Mouse (Mus musculus): ENCODE measurements around the gene Dhx34.
A peak's percentile ranks its signal among the peaks of the same experiment; 100 is the strongest.
"Not testable (repeated sequence)": the region's sequence is repeated elsewhere in the genome, so short reads cannot be mapped to it uniquely, and the experiment has no call there.

The Dhx34 gene

DNA sequence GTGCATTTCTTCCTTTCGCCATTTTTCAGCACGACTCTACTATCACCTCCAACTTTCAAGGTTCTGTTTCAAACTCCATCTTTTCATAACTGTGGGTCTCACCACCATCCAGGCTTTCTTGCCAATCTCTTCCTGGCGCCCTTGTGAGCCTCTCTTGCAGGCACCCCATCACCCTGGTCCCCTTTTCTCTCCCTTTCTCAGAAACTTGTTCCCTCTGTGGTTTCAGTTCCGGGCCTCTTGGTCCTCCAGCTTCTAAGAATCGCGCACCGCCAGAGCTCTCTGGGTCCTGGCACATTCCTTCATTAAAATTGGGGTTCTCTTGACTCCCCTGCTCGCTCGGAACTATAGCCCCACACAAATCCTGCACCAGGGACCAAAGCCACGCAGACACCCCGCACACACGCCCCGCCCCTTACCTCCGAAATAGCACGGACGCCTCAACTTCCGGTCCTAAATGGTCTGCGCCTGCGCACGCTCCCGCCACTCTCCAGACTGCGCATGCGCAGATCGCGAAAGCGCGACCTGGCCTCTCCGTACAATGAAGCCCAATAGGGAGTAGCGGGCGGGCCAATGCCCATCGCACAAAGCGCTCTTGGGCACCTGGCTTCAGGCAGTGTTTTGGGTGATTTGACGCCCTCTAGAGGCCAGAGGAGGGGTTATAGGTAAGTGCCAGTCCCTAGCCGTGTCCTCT lies at the start of gene Dhx34:
Gene Dhx34, minus strand, starts transcription at position 456 of the 691 bp plus-strand sequence.
- peak; percentile 92 to 95 for DNase-seq (ENCODE audit: low spot score in 2 of 2)

DNA sequence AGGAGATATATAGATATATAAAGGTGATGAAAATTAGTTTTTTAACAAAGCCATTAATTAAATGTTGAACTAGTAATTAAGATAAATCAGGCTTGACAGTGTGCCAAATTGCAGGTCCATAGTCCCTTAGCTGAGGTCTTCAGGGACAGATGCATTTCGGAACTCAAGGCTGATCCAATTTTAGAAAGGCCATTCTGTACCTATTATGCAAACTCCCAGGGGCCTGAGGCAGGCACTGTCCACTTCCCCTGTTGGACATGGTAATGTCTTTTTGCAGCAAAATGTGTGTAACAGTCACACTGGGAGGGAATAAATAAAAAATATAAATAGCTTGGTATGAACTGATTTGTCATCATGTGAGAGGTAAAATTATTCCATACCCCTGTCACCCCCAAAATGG lies 49.3 kb upstream of the Dhx34 start:
- no peak for DNase-seq (ENCODE audit: low spot score in 2 of 2)

- not testable (repeated sequence) for DNase-seq (ENCODE audit: low spot score in 2 of 2)
These were observed 44.8 kb upstream of the Dhx34 start for GRCm38 (mm10) chr7:16266593-16266992.

DNA sequence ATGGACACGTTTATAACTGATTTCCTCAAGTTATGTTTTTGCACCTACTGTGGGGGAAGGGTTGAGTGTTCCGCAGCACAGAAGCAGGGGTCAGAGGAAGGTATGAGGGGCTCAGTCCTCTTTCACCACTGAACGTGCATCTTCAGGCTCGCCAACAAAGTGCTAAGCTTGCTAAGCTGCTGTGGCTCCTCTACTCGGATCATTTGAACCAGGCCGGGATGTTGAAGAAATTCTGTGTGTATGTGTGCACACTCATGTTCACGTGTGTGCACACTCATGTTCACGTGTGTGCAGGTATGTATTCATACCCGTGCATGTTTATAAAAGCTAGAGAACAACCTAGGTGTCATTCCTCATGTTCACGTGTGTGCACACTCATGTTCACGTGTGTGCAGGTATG lies 44.0 kb upstream of the Dhx34 start:
- no peak for DNase-seq (ENCODE audit: low spot score in 2 of 2)

DNA sequence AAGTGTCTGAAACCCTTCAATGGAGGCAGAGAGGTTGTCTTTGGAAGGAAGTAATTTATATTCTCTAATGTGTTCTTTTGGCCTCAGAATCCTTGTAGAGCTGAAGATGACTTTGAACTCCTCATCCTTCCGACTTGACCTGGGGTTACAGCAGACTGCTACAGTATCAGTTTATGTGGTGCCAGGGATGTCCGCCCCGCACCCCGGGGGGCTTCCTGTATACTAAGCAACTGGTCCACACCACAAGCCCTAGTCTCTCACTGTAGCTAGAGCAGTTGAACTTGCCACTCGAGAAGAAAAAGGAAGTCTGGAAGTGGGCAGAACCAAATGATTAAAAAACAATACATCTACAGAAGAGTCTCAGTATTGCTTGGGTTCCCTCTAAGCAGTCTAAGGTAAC lies 42.0 kb upstream of the Dhx34 start:
- no peak for DNase-seq (ENCODE audit: low spot score in 2 of 2)

DNA sequence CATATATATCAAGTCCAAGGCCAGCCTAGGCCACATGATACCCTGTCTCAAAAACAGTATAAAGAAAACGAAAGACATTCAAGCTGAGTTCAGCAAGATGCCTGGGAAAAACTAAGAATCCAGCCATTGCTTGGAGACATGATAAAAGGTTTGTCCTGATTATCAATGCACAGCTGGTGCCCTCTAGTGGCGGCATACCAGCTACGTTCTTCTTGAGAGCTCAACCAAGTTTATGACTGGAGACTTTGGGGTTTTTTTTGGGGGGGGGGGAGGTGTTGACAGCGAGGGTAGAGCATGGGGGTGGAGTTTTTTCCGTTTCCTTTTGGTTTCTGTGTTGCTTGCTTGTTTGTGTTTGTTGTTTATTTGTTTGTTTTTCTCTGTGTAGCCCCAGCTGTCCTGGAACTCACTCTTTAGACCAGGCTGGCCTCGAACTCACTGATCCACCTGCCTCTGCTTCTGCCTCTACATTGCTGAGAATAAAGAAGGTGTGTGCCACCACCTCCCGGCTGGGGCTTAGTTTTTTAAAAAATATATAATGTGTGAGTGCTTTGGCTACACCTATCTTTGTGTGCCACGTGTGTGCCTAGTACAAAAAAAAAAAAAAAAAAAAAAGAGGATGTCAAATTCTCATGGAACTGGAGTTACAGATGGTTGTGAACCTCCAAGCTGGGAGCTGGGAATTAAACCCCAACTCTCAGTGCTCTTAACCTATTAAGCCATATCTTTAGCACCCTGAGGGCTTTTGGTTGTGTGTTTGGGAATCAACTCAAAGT lies 41.4 kb upstream of the Dhx34 start:
- peak in 1 of 2 experiments; percentile 74 for DNase-seq (ENCODE audit: low spot score in 2 of 2)

DNA sequence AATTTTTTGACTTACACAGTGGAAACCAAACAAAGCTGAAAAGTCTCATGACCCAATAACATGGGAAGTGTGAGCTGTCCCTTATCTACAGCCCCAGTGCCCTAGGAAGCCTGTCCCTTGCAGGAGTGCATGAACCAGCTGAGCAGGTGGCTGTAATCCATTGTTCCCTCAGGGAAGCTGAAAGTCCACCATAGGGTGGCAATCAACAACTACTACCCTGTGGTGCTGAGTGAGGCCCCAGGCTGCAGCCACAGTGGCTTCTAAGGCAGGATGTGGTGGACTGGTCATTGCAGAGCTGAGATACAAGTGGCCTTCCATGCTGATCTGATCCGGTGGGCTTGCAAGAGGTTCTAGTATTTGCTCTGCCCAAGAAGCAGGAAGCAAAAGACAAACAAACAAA lies 39.3 kb upstream of the Dhx34 start:
- no peak for DNase-seq (ENCODE audit: low spot score in 2 of 2)

GRCm38 (mm10) chr7:16259110-16259590 lies 37.3 kb upstream of the Dhx34 start, which contains the start of gene C5ar1:
Gene C5ar1 (minus strand): TSS chr7:16259540.
- peak; percentile 33 to 61 for DNase-seq (ENCODE audit: low spot score in 2 of 2)

DNA sequence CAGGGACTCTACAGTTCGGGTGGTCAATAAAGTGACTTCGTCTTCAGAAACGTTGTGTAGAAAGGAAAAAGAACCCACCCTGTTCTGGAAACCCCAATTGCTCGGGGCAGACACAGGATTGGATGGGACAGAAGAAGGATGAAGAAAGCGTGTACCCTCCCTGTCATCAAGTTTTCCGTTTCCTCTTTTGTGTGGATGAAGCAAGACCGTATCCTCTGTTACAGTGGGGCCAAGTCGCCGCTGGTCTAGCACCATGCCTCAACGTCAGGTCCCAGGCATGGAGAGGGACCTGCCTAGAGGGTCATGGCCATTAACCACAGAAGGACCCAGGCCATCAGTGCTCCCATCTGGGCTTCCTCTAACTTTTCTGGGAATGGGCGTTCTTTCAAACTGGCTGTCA lies 36.0 kb upstream of the Dhx34 start:
- peak; percentile 40 to 63 for DNase-seq (ENCODE audit: low spot score in 2 of 2)

DNA sequence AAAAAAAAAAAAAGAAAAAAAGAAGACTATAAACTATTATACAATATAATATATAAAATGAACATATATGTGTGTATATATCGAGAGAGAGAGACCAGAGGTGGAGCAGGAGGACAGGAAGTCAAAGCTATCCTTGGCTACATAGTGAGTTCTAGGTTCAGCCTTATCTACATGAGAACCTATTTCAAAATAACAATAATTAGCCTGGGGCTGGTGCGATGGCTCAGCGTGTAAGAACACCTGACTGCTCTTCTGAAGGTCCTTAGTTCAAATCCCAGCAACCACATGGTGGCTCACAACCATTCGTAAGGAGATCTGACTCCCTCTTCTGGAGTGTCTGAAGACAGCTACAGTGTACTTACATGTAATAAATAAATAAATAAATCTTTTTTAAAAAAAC lies 34.1 kb upstream of the Dhx34 start:
- DNase-seq (ENCODE audit: low spot score in 2 of 2), result not testable (repeated sequence)

DNA sequence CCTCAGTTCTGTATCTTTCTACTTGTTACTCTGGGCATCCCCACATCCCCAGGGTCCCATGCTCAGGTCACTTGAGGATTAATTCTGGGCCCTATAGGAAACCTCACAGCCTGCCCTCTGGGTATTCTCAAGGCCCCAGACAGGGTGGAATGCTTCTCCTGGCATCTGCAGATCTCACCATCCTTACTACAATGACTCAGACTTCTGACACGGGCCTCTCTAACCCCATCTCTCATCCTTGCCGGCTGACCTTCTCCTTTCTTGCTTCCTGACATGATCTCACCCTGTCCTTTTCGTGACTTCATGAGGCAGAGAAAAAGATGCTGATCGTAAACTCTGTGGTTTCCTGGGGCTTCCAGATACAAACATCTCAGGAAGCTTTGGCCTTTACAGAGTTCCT lies 32.4 kb upstream of the Dhx34 start:
- peak; percentile 44 to 66 for DNase-seq (ENCODE audit: low spot score in 2 of 2)

DNA sequence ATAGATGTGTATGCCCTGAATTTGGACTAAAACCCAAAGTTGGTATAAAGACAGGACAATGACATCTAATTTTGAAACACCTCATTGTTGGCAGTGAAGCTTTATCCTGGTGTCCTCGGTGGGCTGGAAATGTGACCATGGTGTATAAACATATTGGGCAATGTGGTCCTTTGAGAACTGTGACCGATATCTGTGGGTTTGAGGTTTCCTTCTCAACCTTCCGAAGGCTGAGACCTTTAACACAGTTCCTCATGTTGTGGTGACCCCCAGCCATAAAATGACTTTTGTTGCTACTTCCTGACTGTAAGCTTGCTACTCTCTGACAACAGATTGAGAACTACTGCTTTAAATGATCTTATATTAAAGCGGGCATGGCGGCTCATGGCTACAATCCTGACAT lies 28.9 kb upstream of the Dhx34 start:
- DNase-seq (ENCODE audit: low spot score in 2 of 2), result no peak

GRCm38 (mm10) chr7:16245958-16246357 lies 24.1 kb upstream of the Dhx34 start:
- no peak for DNase-seq (ENCODE audit: low spot score in 2 of 2)

- DNase-seq (ENCODE audit: low spot score in 2 of 2), result peak; percentile 31 to 45
These were observed 22.2 kb upstream of the Dhx34 start, which contains the start of gene C5ar2 for GRCm38 (mm10) chr7:16244067-16244466. Gene C5ar2 (minus strand): TSS chr7:16244154.

- DNase-seq (ENCODE audit: low spot score in 2 of 2), result no peak
These were observed 20.4 kb upstream of the Dhx34 start for GRCm38 (mm10) chr7:16242198-16242597.

- DNase-seq (ENCODE audit: low spot score in 2 of 2), result no peak
These were observed 19.9 kb upstream of the Dhx34 start for GRCm38 (mm10) chr7:16241787-16242186.

DNA sequence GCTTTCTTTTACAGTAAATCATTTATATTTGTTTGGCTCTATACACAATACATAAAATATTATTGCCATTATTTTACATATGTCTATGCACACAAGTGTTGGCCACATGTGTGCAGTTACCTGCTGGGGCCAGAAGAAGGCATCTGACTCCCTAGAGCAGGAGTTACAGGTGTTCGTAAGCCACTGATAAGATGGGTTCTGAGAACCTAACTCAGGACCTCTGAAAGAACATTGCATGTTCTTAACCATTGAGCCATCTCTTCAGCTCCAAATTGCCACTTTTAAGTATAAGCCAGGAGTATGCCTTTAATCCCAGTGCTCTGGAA lies 19.1 kb upstream of the Dhx34 start:
- no peak for DNase-seq (ENCODE audit: low spot score in 2 of 2)

GRCm38 (mm10) chr7:16240281-16240977 lies 18.6 kb upstream of the Dhx34 start:
- DNase-seq (ENCODE audit: low spot score in 2 of 2), result no peak

DNA sequence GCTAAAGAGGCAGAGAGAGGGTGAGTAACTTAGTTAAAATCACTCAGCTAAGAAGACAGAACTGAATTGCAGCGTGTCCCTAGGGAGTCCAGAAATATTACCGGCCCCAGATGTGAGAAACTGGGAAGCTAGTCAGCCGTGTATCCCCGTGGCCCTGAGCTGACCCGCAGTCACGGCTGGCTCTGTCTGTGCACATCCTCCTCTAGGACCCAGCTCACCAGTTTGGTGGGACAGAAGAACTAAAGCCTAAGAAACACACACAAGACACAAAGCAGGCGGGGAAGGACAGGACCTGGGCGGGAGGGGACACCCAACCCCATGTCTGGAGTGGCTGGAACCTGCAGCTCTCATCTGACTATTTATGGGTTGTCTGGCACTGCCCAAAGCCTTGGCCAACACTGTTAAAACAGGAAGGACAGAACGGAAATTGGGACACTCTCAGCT lies 17.7 kb upstream of the Dhx34 start:
- peak; percentile 60 to 63 for DNase-seq (ENCODE audit: low spot score in 2 of 2)

- peak; percentile 36 to 37 for DNase-seq (ENCODE audit: low spot score in 2 of 2)
These were observed 8.0 kb upstream of the Dhx34 start for GRCm38 (mm10) chr7:16229869-16230268.

GRCm38 (mm10) chr7:16213986-16214385 lies 7.9 kb downstream of the Dhx34 start:
- DNase-seq (ENCODE audit: low spot score in 2 of 2), result no peak

DNA sequence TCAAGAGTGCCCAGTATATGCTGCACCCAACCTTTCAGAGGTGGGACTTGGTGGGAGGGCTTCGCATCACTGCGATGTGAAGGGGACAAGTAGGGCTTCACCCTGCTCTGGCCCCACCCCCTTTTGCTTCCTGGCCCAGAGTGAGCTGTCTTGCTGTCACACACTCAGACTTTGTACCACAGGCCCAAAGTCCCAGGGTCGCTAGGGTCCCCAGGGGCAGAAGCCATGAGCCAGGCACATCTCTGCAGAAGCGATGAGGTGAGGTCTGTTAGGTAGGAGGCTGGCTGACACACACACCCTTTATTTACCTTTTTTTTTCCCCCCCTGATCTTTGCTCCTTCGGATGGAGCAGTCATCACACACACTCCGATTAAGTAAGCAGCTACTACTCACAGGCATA lies 8.6 kb downstream of the Dhx34 start:
- DNase-seq (ENCODE audit: low spot score in 2 of 2), result no peak
